Mouse (Mus musculus): ENCODE results near the gene Hsdl2.

Hsdl2 gene

GRCm38 (mm10) chr4:59581314-59582185 lies at the start of gene Hsdl2:
TSS of gene Hsdl2 (plus strand) at chr4:59581563.
- peak; percentile 38; the same call in 1 of the 2 replicates for TF ChIP-seq GATA4 (IDR thresholded peaks at IDR 0.05; ENCODE audit: insufficient replicate concordance, low read length)

- no peak for TF ChIP-seq GATA4 (IDR thresholded peaks at IDR 0.05; ENCODE audit: insufficient replicate concordance, low read length)
Observed at GRCm38 (mm10) chr4:59533268-59533667, 48.1 kb upstream of the Hsdl2 start.

DNA sequence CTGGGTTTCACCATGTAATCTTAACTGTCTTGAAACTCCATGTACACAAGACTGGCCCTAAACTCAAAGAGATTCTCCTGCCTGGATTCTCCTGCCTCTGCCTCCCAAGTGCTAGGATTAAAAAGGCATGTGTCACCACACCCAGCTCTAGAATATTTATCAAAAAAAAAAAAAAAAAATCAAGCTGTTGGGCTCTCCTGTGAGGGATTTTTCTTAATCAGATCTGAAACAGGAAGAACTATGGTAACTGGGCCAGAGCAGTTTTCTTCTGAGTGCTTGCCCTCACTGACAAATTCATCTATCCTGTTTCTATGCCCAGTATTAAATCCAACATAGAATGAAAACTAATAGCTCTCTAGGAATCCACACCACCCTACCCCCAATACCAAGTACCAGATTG lies 45.7 kb upstream of the Hsdl2 start:
- no peak for TF ChIP-seq GATA4 (IDR thresholded peaks at IDR 0.05; ENCODE audit: insufficient replicate concordance, low read length)

GRCm38 (mm10) chr4:59536281-59536680 lies 45.1 kb upstream of the Hsdl2 start:
- no peak for TF ChIP-seq GATA4 (IDR thresholded peaks at IDR 0.05; ENCODE audit: insufficient replicate concordance, low read length)

DNA sequence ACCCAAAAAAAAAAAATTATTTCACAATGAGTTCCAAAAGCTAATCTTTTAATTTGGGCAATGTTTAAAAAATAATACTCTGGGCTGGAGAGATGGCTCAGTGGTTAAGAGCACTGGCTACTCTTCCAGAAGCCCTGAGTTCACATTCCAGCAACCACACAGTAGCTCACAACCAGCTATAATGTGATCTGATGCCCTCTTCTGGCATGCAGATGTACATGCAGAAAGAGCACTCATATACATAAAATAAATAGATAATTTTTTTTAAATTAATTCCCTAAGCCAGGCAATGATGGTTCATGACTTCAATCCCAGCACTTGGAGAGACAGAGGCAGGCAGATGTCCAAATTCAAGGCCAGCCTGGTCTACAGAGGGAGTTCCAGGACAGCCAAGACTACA lies 38.4 kb upstream of the Hsdl2 start:
- no peak for TF ChIP-seq GATA4 (IDR thresholded peaks at IDR 0.05; ENCODE audit: insufficient replicate concordance, low read length)

- no peak for TF ChIP-seq GATA4 (IDR thresholded peaks at IDR 0.05; ENCODE audit: insufficient replicate concordance, low read length)
Observed at GRCm38 (mm10) chr4:59544654-59545053, 36.7 kb upstream of the Hsdl2 start.

DNA sequence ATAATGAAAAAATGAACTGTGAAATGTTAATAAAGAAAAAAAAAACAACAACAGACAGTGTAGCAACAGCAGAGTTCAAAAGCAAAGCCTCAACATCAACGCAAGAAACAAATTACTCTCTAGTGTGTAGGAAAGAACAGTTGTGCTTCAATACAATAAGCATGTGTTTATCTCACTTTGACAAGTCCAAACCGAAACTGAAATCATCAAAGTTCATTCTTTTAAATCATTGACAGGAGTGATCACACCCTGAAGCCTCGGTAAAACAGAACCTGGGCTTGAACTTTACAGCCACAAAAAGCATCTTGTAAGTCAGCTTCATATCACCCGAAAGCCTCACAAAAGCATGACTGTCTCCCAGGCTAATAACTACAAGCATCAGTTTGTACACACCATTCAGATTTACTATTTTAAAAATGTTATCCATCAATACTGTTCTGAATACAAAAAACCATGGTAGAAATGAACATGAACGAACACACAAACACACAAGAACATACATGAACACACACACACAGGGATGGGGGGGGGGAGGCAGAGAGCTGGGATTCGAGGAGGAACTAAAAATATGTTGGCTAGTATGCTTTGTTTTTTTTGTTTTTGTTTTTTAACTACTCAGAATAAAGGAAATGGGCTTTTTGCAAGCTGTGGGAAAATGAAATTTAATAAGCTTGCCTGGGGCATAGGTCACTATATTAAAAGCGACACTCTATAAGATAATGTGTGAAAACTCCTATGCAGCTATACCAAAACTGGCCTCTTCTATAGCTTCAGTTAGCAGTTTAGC lies 34.9 kb upstream of the Hsdl2 start:
- TF ChIP-seq GATA4 (IDR thresholded peaks at IDR 0.05; ENCODE audit: insufficient replicate concordance, low read length) = no peak

GRCm38 (mm10) chr4:59547136-59547889 lies 34.0 kb upstream of the Hsdl2 start:
- TF ChIP-seq GATA4 (IDR thresholded peaks at IDR 0.05; ENCODE audit: insufficient replicate concordance, low read length) = no peak

DNA sequence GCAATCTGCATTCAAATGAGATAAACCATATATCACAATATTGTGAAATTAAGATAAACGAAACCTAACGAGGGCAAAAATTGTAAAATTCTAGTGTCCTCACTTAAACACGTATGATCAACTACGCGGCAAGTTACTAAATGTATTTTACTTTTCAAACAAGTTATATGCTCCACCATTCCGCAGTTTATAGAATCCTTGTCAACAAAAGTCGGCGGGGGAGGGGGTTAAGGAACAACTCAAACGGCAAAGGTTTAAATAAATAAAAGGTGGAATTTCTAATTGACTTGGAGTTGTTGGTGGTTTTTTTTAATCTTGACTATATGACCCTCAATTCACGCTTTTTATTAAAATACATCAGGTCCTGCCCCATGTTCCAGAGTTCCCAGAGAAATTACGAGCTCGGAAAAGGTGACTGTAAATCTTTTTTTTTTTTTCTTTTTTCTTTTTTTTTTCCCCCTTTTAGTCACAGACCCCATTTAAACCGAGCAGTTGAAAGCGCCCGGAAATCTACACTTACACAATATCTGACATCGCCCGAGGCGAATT lies 33.3 kb upstream of the Hsdl2 start:
- TF ChIP-seq GATA4 (IDR thresholded peaks at IDR 0.05; ENCODE audit: insufficient replicate concordance, low read length) = no peak

DNA sequence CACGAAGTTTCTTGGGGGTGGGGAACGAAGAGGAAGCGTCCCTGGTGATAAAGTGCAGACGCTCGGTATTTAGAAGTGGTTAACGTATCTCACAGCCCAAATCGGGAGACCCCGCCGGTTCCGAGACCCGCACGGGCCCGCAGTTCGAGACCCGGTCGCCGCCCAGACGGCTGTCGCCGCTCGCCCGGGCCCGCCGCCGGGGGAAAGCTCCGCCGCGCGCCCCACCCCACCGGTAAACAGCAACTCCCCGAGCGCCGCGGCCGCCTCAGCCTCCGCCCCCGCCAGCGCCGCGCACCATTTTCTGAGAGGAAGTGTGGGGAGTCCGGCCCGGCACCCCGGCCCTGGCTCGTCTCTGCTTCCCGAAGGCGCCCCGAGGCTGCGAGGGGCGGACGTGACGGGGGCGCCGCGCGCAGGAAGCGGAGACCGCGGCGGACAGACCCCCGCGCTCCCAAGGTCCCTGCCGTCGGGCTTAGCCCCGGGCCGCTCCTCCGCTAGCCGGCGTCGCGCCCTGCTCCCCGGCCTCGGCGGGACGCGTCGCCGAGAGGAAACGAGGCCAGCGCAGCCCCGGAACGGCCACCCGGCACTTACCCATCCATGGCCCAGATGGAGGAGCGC lies 32.7 kb upstream of the Hsdl2 start:
- TF ChIP-seq GATA4 (IDR thresholded peaks at IDR 0.05; ENCODE audit: insufficient replicate concordance, low read length) = no peak; the same call in 1 of the 2 replicates

GRCm38 (mm10) chr4:59549175-59549976 lies 32.0 kb upstream of the Hsdl2 start, which contains the start of gene Ptbp3:
TSS of gene Ptbp3 (minus strand) at chr4:59549364.
- no peak for TF ChIP-seq GATA4 (IDR thresholded peaks at IDR 0.05; ENCODE audit: insufficient replicate concordance, low read length)

GRCm38 (mm10) chr4:59549977-59550560 lies 31.3 kb upstream of the Hsdl2 start:
- no peak for TF ChIP-seq GATA4 (IDR thresholded peaks at IDR 0.05; ENCODE audit: insufficient replicate concordance, low read length)

- no peak for TF ChIP-seq GATA4 (IDR thresholded peaks at IDR 0.05; ENCODE audit: insufficient replicate concordance, low read length)
Observed at GRCm38 (mm10) chr4:59551901-59552300, 29.5 kb upstream of the Hsdl2 start.
